Mouse (Mus musculus) gastrocnemius, postnatal 4 days (tissue): ENCODE results near the gene Tmsb15b2. TPM values are rescaled to one million over a fixed set of nuclear protein-coding genes. Genes with fewer than 3 reads are reported as not detected.
A peak's percentile ranks its signal among the peaks of the same experiment; 100 is the strongest.
"Not testable (repeated sequence)": the region's sequence is repeated elsewhere in the genome, so short reads cannot be mapped to it uniquely, and the experiment has no call there.

ENCODE experiments used
- DNase-seq, 2 experiments: peaks; one replicate each; pipeline ENCODE4 v3.0.0; 2021 to 2022; ENCODE audit warnings: low spot score in 2 of 2, mixed read lengths in 2 of 2
- long read RNA-seq, 2 experiments: library from polyadenylated mRNA; stranded (forward); transcript quantifications; one replicate each; pipeline ENCODE4 v2.0.0; 2021
- total RNA-seq, 2 experiments: library from RNA; stranded (reverse); gene quantifications; 2 replicates each; pipeline ENCODE4 v1.2.3; 2021

The Tmsb15b2 gene
- 10 to 100 TPM in 1 of 2 experiments, 1 to 10 TPM in 1; 5.6 to 22.0 TPM for total RNA-seq
- long read RNA-seq, experiment 1 = 0 reads
- long read RNA-seq, experiment 2, transcript Tmsb15b2-201 (3 exons, 450 nt) = major isoform, 5 of 5 reads
- long read RNA-seq, experiment 2, partial matches to known transcripts = 0 of 5 reads
- long read RNA-seq, experiment 2, other reads (novel, unspliced or antisense) = 0 of 5 reads

DNA sequence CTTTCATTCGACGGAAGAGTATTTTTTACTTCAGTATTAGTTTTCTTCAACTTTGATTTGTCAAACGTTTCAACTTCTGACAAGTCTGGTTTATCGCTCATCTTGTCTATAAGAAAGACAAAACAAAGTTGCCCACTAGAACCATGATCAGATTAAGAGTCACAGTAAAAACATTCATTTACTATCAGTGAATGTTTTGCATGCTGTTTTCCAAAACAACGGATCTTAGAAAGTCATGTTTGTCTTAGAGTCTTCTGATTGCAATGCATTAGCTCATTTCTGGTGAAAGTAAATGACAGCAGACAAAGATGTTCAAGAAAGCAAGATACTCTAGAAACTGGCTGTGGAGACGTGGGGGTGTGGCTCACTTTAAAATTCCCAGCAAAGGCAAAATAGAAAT lies at the start of gene Tmsb15b2:
Gene Tmsb15b2, minus strand, starts transcription at position 101 of the 400 bp plus-strand sequence.
- not testable (repeated sequence) for DNase-seq

DNA sequence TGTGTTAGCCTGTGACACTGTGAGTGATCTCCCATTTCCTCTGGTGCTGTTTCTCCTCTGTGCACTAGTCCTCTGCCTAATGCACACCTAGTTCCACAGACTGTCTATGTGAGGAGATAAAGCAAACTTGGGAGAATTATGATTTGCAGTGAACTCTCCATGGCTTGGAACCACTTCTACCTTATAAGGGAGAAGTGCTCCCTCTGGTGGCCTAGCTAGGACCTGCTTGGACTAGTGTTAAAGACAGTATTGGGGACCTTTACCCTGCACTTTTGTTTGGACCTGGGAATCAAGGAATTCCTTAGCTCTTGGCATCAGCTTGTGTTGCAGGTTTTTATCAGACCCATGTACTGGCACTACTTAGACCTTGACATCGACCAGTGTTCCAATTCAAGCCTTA lies 44.0 kb upstream of the Tmsb15b2 start:
- DNase-seq = peak in 1 of 2 experiments; percentile 42

DNA sequence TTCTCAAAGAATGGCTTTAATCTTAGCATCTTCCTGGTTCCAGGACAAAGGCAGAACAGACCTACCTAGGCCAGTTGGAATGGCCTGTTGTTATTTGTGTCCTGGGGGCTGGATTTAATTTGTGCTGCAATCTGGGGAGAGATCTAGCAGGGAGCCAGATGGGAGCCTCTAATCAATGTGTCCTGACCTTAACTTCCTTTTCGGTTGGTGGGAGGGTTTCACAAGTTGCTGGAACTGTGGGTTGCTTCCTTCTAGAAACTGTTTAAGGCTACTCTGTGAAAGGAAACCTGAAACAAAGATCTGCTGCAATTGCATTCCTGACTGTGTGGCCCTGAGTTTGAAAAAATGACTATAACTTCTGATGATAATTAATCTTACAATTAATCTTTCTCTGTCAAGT lies 42.4 kb upstream of the Tmsb15b2 start:
- DNase-seq = no peak

DNA sequence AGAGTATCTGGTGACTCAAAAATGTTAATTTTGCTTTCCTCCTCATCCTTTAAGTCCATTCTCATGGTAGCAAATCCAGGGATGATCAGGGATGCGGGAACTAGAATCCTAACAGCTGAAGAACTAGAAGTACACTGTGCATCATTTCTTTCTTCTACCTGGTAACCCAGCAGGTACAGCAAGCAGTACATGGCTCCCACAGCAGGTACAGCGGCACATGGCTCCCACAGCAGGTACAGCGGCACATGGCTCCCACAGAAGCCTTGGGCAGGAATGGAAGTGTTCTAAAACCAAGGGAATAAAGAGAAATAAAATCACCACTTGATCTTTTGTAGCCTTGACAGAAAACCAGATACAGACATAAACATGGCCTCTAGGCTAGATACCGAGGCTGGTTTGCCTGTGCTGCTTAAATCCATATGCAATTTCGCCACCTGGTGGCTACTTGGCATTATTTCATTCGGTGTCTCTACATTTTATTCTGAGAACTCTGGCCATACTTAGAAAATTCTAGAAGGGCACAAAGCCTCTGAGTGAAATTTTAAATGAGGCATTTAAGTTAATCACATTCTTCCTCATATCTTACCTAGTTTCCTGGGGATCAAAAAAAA lies 39.9 kb upstream of the Tmsb15b2 start:
- peak in 1 of 2 experiments; percentile 20 for DNase-seq

DNA sequence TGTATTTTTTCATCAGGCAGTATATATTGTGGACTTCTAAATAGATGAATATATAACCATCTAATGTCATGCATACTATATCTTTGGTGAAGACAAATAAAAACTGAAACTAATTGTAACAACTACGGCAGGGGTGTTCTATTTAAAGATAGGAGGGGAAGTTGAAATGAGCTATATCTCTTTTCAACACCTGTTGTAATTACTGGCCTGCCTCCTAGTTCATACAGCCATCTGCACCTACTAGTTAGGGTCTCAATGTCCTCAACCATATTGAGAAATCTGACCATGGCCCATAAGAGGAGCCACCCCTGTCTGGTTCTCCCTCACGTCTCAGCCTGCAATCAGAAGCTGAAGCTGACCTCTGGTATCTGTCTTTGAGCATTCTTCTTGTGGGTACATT lies 21.0 kb upstream of the Tmsb15b2 start:
- no peak for DNase-seq

DNA sequence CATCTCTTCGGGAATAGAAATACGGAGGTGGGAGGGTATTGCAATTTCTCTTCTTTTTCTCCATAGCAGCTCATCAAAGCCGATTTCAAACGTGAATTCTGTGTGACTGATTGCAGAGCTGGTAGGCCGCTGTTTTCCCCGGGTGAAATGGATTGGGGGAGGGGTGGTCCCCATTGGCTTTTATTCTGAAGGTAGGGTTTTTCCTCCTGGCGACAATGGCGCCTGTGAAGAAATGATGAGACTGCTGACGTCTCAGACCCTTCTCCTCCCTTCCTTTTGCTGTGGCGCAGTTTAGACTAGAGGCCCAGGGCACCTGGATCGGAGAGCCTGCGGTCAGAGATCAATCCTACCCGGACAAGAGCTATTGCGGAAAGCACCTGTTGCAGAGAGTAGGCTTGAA lies 18.3 kb upstream of the Tmsb15b2 start:
- DNase-seq = no peak

DNA sequence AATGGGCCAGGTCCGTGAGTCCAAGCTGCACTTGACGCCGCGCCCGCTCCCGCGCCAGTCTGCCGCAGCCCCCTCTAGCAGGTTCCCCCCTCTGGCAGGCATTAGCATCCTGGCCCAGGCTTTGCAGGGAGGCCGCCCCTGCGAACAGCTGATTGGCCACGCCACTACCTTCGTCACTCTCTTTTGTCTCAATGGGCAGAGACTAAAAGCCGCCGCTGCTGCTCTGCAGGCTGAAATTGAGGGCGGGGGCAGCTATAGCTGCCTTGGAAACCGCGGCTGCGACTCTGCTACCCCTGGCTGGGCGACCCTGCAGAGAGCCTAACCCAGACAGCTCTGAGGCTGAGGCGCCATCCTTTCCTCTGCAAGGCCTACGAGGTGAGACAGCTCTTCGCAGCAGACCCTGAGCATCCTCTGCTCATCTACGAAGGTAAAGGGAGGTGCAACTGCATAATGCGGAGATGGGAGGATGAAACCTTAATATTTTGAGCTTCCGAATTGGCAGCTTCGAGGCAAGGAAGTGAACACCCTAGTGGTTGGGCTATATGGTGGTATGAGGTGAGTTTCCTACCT lies 17.8 kb upstream of the Tmsb15b2 start, which contains the start of gene Zcchc18:
Gene Zcchc18, plus strand, starts transcription at position 178 of the 570 bp plus-strand sequence.
- peak; percentile 17 to 20 for DNase-seq

DNA sequence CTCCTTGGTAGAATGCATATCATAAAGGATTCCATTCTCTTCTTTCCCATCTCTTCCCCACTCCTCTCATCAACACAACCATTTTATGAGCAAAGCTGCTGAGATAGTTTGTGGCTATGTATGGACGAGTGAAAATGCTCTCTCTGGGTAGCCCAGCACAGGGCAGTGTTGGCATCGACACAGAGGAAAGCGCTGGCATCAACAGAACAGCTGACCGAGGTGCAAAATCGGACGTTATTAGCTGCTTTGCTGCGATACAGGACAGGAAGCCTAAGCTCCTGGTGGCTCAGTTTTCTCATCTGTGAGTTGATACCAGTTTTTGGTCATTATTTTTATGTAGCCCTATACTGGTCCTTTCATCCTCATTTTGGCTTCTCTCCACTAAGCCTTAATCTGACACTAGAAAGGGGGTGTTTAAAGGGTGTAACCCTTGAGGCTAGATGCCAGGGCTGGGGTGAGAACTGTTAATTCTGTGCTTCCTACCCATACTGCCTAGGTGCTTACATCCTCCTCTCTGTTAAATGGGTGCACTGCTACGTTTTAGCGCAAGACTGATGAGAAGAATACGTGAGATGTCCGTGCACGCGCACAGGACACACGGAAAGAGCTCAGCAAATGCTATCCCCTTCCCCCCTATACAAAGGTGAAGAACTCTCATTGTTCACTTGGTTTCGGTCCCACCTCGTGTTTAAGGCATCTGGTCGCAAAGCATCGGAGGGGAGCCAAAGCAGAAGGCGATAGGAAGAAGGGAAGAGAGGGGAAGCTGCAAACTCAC lies 17.1 kb upstream of the Tmsb15b2 start:
- DNase-seq = no peak

DNA sequence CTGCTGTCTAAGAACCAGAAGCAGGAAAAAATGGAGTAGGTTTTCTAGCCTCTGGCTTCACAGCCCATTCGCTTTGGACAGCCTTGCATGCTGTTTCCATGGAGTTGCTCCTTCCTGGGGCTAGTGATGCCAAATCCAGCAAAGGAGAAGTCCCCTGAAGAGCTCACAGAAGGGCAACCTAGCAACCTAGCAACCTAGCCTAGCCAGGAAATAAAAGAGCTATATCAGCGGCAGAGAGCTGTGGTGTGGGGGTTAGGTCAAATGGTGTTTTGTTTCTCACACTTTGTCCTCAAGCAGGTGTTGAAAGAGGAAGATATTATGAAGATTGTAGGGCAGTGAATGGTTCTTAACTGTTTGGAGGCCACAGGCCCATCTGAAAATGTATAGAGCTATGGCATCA lies 16.0 kb upstream of the Tmsb15b2 start:
- no peak for DNase-seq

DNA sequence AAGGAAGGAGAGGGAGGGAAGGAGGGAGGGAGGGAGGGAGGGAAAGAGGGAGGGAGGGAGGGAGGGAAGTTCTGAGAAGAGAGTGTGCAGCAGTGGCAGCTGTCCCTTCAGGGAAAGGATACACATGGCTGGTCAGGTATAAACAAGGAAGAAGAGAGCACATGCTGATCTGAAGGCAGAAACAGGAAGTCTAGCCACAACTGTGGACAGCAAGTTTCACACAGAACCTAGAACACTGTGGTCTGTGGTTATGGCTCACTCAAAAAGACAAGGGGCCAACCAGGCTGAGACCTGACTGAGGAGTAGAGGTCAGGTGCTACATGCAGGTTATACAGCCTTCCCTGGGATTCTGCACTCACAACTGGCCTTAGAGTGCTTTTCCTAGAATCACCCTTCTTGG lies 10.7 kb upstream of the Tmsb15b2 start:
- no peak for DNase-seq

DNA sequence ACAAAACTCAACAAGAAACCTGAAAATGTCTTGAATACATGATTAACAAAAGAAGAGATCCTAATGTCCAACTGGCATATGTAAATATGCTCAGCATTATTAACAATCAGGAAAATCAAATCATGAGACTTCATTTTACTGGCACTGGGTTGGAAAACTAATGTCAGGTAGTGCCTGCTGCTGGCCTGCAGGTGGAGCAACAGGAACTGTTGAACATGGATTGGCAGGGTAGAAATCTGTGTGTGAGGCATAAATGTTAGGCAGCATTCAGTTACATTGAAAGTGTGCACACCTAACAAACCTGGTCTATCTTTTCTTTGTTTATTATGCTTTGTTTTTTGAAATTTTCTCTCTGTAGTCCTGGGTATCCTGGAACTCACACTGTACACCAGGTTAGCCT lies 3.3 kb upstream of the Tmsb15b2 start:
- DNase-seq = no peak

DNA sequence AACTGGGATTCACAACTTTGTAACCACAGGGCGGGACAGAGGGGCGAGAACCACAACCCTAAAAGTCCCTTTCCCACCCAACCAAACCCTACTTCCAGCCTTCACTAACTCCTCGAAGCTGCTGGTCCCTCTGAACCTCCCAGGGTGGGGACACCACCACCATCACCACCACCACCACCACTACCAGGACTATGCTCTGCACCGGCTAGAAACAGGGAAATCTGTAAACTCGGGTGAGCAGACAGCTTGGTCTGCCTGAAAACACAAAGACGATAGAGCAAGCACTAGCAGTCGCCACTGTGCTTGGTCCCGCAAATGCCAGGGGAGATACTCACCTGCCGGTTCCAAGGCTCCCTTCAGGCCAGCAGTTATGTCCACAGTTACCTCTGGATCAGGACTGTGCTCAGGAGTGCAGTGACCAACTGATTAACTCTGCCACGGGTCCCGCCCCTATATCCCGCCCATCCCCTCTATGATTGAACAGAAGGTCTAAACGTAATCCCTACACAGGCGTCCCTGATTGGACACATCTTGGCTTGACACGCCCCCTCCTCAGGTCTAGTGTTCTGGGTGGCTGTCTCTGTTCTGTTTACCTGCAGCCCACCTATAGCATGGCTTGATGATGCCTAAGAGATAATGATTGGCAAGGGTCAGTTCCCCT lies 1.3 kb upstream of the Tmsb15b2 start, which contains the start of the genes Tmsb15l and Tmsb15b1:
Gene Tmsb15l, minus strand, starts transcription at position 446 of the 661 bp plus-strand sequence.
Gene Tmsb15b1, minus strand, starts transcription at position 451 of the 661 bp plus-strand sequence.
- DNase-seq = peak in 1 of 2 experiments; percentile 16

DNA sequence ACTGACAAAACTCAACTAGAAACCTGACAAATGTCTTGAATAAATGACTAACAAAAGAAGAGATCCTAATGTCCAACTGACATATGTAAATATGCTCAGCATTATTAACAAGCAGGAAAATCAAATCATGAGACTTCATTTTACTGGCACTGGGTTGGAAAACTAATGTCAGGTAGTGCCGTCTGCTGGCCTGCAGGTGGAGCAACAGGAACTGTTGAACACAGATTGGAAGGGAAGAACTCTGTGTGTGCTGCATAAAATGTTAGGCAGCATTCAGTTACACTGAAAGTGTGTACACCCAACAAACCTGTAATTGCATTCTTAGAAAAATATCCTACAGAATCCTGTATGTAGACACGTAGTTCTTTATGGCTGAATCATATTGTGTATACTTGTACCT lies 15.6 kb downstream of the Tmsb15b2 start:
- no peak for DNase-seq

DNA sequence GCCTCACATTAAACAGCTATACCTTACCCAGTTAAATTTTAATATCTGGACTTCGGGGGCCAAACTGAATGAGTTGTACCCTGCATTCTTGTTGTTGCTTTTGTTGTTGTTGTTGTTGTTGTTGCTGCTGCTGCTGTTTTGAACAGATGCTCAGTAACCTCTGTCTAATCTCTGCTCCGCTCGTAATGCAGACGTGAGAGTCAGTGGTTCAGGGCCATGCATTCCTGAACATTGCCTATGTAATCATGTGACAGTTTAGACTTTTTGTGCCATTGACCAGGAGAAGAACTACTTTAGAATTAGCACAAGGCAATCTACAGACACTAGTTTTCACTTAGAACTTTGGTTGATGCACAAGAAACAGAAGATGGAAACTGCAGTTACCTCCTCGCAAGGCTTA lies 17.0 kb downstream of the Tmsb15b2 start:
- DNase-seq = not testable (repeated sequence)

DNA sequence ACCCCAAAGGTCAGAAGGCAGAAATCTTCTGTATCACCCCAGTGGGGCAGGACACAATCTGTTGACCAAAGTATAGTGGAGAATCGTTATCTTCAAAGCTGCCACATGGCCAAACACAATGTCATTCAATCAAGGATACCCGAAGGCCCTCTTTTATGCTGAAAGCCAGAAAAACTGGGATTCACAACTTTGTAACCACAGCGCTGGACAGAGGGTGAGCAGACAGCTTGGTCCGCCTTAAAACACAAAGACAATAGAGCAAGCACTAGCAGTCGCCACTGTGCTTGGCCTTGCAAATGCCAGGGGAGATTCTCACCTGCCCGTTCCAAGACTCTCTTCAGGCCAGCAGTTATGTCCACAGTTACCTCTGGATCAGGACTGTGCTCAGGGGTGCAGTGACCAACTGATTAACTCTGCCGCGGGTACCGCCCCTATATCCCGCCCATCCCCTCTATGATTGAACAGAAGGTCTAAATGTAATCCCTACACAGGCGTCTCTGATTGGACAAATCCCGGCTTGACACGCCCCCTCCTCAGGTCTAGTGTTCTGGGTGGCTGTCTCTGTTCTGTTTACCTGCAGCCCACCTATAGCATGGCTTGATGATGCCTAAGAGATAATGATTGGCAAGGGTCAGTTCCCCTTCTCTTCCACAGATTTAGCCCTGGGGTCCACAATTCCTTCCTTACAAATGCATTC lies 17.6 kb downstream of the Tmsb15b2 start:
- DNase-seq = peak in 1 of 2 experiments; percentile 27

DNA sequence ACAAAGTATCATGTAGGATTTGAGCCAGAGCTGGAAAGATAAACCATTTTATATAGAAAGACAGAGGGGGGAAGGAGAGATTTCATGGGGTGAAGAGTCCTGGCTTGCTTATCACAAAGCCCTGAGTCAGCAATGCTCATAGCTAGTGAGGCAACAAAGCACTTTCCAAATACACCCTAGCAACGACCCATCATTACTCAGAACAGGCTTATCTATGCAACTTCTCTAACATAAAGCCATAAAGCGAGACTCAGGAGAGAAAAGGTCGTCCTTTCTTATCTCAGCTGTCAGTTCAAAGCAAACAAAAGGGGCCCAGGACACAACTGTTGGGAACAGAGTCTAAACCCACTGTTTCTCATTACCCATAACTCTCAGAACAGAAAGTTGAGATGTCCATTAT lies 37.3 kb downstream of the Tmsb15b2 start:
- DNase-seq = no peak

DNA sequence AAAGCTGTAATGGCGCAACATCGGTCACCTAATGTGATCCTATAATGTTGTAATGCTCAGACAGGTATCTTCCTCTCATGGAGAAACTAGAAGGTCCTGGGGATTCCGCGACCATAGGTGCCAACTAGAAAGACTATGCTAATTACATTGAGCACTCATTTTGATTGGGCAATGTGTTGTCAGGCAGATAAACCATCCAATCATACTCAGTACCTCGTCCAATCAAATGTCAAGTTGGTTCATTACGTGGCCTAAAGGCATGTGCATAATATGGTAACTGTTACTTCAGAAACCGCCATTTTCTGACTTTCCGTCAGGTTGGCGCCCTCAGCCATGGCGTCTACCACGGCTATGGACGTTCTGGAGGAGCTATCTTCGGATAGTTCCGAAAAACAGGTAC lies 48.3 kb downstream of the Tmsb15b2 start, which contains the start of gene H2bfm:
Gene H2bfm, plus strand, starts transcription at position 295 of the 400 bp plus-strand sequence.
- no peak for DNase-seq

DNA sequence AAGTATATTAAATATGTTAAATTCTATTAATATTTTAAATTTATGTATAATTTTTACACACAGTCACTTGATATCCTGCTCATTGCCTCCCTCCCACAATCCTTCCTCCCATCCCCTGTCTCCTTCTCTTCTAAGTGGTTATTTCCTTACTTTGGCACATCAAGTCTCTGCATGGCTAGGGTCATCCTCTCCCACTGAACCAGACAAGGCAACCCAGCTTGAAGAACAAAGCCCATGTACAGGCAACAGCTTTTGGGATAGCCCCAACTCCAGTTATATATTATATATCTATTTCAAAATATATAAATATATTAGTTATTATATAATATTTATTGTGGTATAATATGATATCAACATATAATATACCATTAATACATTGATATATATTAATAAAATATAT lies 49.4 kb downstream of the Tmsb15b2 start:
- DNase-seq = no peak
